Mouse (Mus musculus) liver, embryonic 11.5 days (tissue): ENCODE measurements at regions not wholly inside any gene's neighbourhood (a gene's known extent, or its start where the extent isn't known, plus 50 kb on each side); places are given as distances from the start of the nearest gene placed in this dataset.

Source experiments
- ATAC-seq: fragments of 200-750 bp; cut with Nextera tagmentation; replicated peaks from 2 replicates; pipeline ENCODE4 v1.8.0; 2017; ENCODE audit warnings: moderate number of reproducible peaks, mild to moderate bottlenecking, moderate TSS enrichment, moderate library complexity; ENCODE audit not compliant: low FRiP score
- DNase-seq: peaks from one replicate; pipeline ENCODE4 v3.0.0-alpha.2; 2017; ENCODE audit warnings: low spot score
- H3K27ac ChIP-seq: fragments of 300-500 bp; sonication (generic); 2 replicates; pipeline ENCODE4 v1.5.1; 2014; ENCODE audit warnings: mild to moderate bottlenecking, low read depth, low read length, control low read depth
- H3K27me3 ChIP-seq: fragments of 300-500 bp; sonication (generic); replicated peaks from 2 replicates; pipeline ENCODE4 v1.6.1; 2014; ENCODE audit warnings: low read length, mixed read lengths; ENCODE audit not compliant: control insufficient read depth, insufficient read depth
- H3K36me3 ChIP-seq: fragments of 300-500 bp; sonication (generic); 2 replicates; pipeline ENCODE4 v1.6.1; 2014; ENCODE audit warnings: mild to moderate bottlenecking, low read length, moderate library complexity, mixed read lengths; ENCODE audit not compliant: control insufficient read depth, insufficient read depth
- H3K4me1 ChIP-seq: fragments of 300-500 bp; sonication (generic); replicated peaks from 2 replicates; pipeline ENCODE4 v1.6.1; 2014; ENCODE audit warnings: low read length, mixed read lengths; ENCODE audit not compliant: control insufficient read depth, insufficient read depth
- H3K4me2 ChIP-seq: fragments of 300-500 bp; sonication (generic); 2 replicates; pipeline ENCODE4 v1.6.1; 2014; ENCODE audit warnings: mild to moderate bottlenecking, control low read depth, moderate library complexity
- H3K4me3 ChIP-seq: fragments of 300-500 bp; sonication (generic); 2 replicates; pipeline ENCODE4 v1.5.1; 2014; ENCODE audit warnings: low read depth, low read length, control low read depth
- H3K9ac ChIP-seq: fragments of 300-500 bp; sonication (generic); 2 replicates; pipeline ENCODE4 v1.6.1; 2014; ENCODE audit warnings: low read depth, low read length, control low read depth
- H3K9me3 ChIP-seq: fragments of 300-500 bp; sonication (generic); 2 replicates; pipeline ENCODE4 v1.6.1; 2016; ENCODE audit warnings: low read length, inconsistent platforms, mixed read lengths; ENCODE audit not compliant: control insufficient read depth
- WGBS: fragments of 180-500 bp; shearing (Covaris S2); extraction: QIAGEN DNeasy Blood & Tissue Kit; methylation state at CpG from one replicate; pipeline ENCODE4 v1.1.7; 2014; 5-methylcytosine and 5-hydroxymethylcytosine counted together

DNA sequence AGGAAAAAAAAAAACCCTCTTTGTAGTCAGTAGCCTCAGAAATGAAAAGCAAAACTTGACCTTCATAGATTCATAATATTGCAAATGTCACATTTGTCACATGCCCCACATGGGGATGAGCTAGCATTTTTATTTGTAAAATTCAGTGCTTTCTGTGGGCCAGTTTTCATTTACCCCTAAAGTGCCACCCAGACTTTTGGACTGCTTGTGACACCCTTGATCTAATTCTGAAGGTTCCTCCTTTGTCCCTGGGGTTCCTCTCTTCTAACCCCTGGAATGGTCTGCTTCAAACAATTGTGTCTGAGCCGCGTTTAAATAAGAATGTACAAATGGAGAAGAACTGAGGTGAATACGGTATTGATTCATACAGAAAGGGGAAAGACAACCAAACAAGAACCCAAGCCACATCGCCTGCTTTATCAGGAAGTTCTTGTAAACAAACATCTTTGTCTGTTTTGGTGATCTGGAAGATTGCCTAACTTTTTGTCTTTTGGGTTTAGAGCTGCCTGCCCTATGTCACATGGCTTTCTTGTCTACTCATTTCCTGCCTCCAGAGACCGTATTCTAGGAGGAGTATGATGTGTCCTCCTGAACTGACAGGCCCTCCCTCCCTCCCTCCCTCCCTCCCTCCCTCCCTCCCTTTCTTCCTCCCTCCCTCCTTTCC lies 203.1 kb upstream of the Gm9833 start:
- Histone ChIP-seq H3K9me3 (no peaks in the 10 kb centered on the region), H3K36me3 (no peaks in the 10 kb centered on the region), H3K27me3 (no peaks in the 10 kb centered on the region), H3K4me3 (no peak overlapping the region), H3K9ac (no peak overlapping the region), H3K4me2 (no peak overlapping the region), H3K4me1 (no peaks in the 10 kb centered on the region; the same call in 1 of the 2 replicates), H3K27ac (no peak overlapping the region)
- WGBS: 36% methylated on average over 5 of the region's 5 CpGs
- peak; percentile 16 for DNase-seq
- no peak for ATAC-seq

GRCm38 (mm10) chr3:9885565-9885964 lies 202.3 kb upstream of the Gm9833 start:
- no peaks in the 10 kb centered on the region for H3K36me3 ChIP-seq
- H3K9me3 ChIP-seq: no peaks in the 10 kb centered on the region
- H3K4me2 ChIP-seq: no peak overlapping the region
- 67% methylated on average over 8 of the region's 8 CpGs for WGBS
- ATAC-seq (no peak), DNase-seq (peak; percentile 28)
- H3K9ac ChIP-seq: no peak overlapping the region
- no peak overlapping the region for H3K4me3 ChIP-seq
- no peaks in the 10 kb centered on the region; the same call in 1 of the 2 replicates for H3K4me1 ChIP-seq
- no peak overlapping the region for H3K27ac ChIP-seq
- no peaks in the 10 kb centered on the region for H3K27me3 ChIP-seq

GRCm38 (mm10) chr3:9886077-9886476 lies 201.8 kb upstream of the Gm9833 start:
- Histone ChIP-seq H3K4me1 (no peaks in the 10 kb centered on the region; the same call in 1 of the 2 replicates), H3K9ac (no peak overlapping the region), H3K9me3 (no peaks in the 10 kb centered on the region), H3K36me3 (no peaks in the 10 kb centered on the region), H3K4me3 (no peak overlapping the region), H3K4me2 (no peak overlapping the region), H3K27ac (no peak overlapping the region), H3K27me3 (no peaks in the 10 kb centered on the region)
- ATAC-seq (no peak), DNase-seq (no peak)
- 74% methylated on average over 4 of the region's 4 CpGs for WGBS

DNA sequence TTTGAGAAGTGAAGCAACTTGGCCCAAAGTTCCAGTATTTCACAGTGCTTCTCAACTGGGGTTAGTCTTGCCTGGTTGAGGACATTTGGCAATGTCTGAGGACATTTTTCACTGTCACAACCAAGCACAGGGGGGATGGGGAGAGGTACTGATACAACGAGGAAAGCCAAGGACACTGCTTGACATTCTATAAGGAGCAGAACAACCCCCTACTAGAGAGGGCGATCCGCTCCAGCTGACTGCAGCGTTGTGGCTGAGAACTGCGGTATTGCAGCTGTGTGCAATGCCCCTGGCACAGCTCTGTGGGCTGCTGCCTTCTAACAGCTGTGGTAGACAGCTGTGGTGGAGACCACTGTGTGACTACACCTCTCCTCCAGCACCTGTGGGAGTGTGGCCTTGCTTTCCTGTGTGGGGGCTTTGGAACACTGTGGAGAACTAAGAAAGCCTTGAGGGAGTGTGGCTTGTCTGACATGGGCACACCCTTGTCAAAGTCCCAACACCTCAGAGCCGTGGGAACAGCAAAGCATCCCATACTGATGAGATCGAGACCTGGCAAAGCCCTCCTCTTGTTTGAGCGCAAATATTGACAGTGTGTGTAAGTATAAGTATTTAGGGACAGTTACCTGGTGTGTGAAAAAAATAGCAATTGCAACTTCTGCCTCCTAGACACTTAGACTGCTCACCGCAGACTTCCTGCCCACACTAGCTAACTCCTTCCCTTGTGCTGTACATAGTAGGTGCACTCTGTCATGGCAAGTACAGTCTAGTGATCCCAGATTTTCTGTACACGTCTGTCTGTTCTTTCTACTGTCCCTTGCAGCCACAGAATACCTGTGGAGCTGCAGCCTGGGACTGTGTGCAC lies 200.9 kb upstream of the Gm9833 start:
- no peak overlapping the region for H3K9ac ChIP-seq
- H3K4me3 ChIP-seq: no peak overlapping the region
- peak; percentile 27 for DNase-seq
- no peaks in the 10 kb centered on the region; the same call in 1 of the 2 replicates for H3K4me1 ChIP-seq
- peak; percentile 39; the same call in 1 of the 2 replicates for ATAC-seq
- H3K9me3 ChIP-seq: no peaks in the 10 kb centered on the region
- H3K27ac ChIP-seq: no peak overlapping the region
- H3K36me3 ChIP-seq: no peaks in the 10 kb centered on the region
- no peaks in the 10 kb centered on the region for H3K27me3 ChIP-seq
- WGBS: 67% methylated on average over 10 of the region's 10 CpGs
- no peak overlapping the region for H3K4me2 ChIP-seq

DNA sequence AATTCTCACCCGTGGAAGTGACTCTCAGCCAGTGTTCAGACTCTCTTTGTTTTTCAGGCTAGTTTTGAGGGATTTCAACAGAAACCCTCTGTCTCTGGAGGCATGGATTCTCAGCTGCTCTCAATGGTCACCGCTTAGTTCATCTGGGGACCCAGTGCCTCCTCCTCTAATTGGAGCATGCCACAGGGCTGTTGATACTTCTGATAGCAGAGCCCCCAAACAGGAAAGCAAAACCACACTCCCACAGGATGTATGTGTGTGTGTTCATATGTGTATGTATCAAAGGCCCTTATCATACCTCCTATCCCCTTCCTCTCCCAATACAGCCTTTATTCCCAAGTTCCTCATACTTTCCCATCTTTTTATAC lies 200.3 kb upstream of the Gm9833 start:
- H3K4me3 ChIP-seq: no peak overlapping the region
- H3K4me2 ChIP-seq: no peak overlapping the region
- H3K4me1 ChIP-seq: no peaks in the 10 kb centered on the region; the same call in 1 of the 2 replicates
- no peak overlapping the region for H3K27ac ChIP-seq
- no peaks in the 10 kb centered on the region for H3K27me3 ChIP-seq
- no peak overlapping the region for H3K9ac ChIP-seq
- ATAC-seq (no peak), DNase-seq (peak; percentile 7)
- H3K9me3 ChIP-seq: no peaks in the 10 kb centered on the region
- 53% methylated on average over 2 of the region's 2 CpGs for WGBS
- H3K36me3 ChIP-seq: no peaks in the 10 kb centered on the region

GRCm38 (mm10) chr3:9888051-9888450 lies 199.9 kb upstream of the Gm9833 start:
- H3K36me3 ChIP-seq: no peaks in the 10 kb centered on the region
- WGBS: 82% methylated on average over 5 of the region's 5 CpGs
- DNase-seq: no peak

DNA sequence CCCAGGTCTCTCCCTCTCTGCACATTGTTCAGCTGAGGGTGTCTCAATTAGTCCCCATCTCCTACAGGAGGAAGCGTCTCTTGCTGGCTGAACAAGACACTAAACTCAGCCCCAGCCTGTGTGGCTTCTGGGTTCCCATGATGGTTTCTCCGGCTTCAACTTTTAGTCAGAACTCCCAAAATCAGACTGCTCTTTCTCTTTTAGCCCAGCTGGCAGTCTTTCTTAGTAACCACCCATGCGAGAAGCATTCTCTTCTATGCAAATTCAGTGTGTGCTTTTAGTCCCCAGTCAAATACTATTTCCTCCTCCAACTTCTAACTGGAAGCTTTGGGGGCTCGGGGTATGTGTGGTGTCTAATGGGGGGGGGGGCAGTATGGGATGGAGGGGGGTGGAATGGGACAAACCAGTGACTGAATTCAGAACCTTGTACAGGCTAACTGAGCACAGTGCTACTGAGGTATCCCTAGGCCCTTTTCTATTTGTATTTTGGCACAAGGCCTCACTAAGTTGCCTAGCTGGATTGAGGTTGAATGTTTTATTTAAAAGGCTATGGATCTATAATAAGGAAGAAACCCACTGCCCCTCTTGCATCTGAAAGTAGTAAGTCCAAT lies 194.9 kb upstream of the Gm9833 start:
- no peak overlapping the region for H3K4me2 ChIP-seq
- H3K27ac ChIP-seq: no peak overlapping the region
- no peaks in the 10 kb centered on the region for H3K4me1 ChIP-seq
- ATAC-seq (no peak), DNase-seq (no peak)
- H3K9me3 ChIP-seq: no peaks in the 10 kb centered on the region
- H3K9ac ChIP-seq: no peak overlapping the region
- WGBS: 73% methylated on average over 4 of the region's 4 CpGs
- H3K36me3 ChIP-seq: no peaks in the 10 kb centered on the region
- H3K4me3 ChIP-seq: no peak overlapping the region
- no peaks in the 10 kb centered on the region for H3K27me3 ChIP-seq

More at GRCm38 (mm10) chr3:9888051-9888450, 199.9 kb upstream of the Gm9833 start:
- H3K4me1 ChIP-seq: no peaks in the 10 kb centered on the region; the same call in 1 of the 2 replicates
- no peak overlapping the region for H3K4me2 ChIP-seq
- ATAC-seq: no peak
- no peak overlapping the region for H3K4me3 ChIP-seq
- no peak overlapping the region for H3K9ac ChIP-seq
- no peaks in the 10 kb centered on the region for H3K27me3 ChIP-seq
- no peak overlapping the region for H3K27ac ChIP-seq
- H3K9me3 ChIP-seq: no peaks in the 10 kb centered on the region

- H3K4me1 ChIP-seq: no peaks in the 10 kb centered on the region
- H3K4me3 ChIP-seq: no peak overlapping the region
- H3K27me3 ChIP-seq: no peaks in the 10 kb centered on the region
- H3K9ac ChIP-seq: no peak overlapping the region
- ATAC-seq (no peak), DNase-seq (no peak)
- H3K9me3 ChIP-seq: no peaks in the 10 kb centered on the region
- H3K27ac ChIP-seq: no peak overlapping the region
- no peak overlapping the region for H3K4me2 ChIP-seq
- no peaks in the 10 kb centered on the region for H3K36me3 ChIP-seq
- 74% methylated on average over 11 of the region's 11 CpGs for WGBS
Measured at GRCm38 (mm10) chr3:9895396-9896135, 192.3 kb upstream of the Gm9833 start.
